Mouse (Mus musculus) olfactory bulb, adult 2 months (tissue): ENCODE data around the gene Lmo2.

ENCODE experiments used
- CTCF ChIP-seq: fragments of 200-500 bp; IDR thresholded peaks from 2 replicates; pipeline ENCODE4 v1.5.1; 2012; ENCODE audit warnings: low read depth, mild to moderate bottlenecking, low read length, moderate library complexity; ENCODE audit not compliant: insufficient read depth
- POLR2A ChIP-seq: fragments of 200-500 bp; IDR thresholded peaks from 2 replicates; pipeline ENCODE4 v1.6.1; 2012; ENCODE audit warnings: mild to moderate bottlenecking, low read depth, low read length, moderate library complexity; ENCODE audit not compliant: insufficient read depth

- TF ChIP-seq POLR2A (no peak), CTCF (no peak)
These were observed 43.3 kb downstream of the Lmo2 start for GRCm38 (mm10) chr2:104001076-104001475.
